Mouse (Mus musculus) embryonic facial prominence, embryonic 11.5 days (tissue): ENCODE measurements at regions not wholly inside any gene's neighbourhood (a gene's known extent, or its start where the extent isn't known, plus 50 kb on each side); places are given as distances from the start of the nearest gene placed in this dataset.

Source experiments
- ATAC-seq: fragments of 200-750 bp; cut with Nextera tagmentation; replicated peaks from 2 replicates; pipeline ENCODE4 v1.8.0; 2017; ENCODE audit warnings: low read depth; ENCODE audit not compliant: insufficient number of reproducible peaks, low FRiP score, low TSS enrichment
- DNase-seq: peaks from one replicate; pipeline ENCODE4 v3.0.0-alpha.2; 2015; ENCODE audit warnings: low spot score
- H3K27ac ChIP-seq: fragments of 300-500 bp; sonication (generic); replicated peaks from 2 replicates; pipeline ENCODE4 v1.5.1; 2014; ENCODE audit warnings: mild to moderate bottlenecking, low read depth, low read length, control low read depth
- H3K27me3 ChIP-seq: fragments of 300-500 bp; sonication (generic); 2 replicates; pipeline ENCODE4 v1.6.1; 2014; ENCODE audit warnings: mild to moderate bottlenecking, low read length, moderate library complexity, mixed read lengths; ENCODE audit not compliant: control insufficient read depth, insufficient read depth
- H3K36me3 ChIP-seq: fragments of 300-500 bp; sonication (generic); replicated peaks from 2 replicates; pipeline ENCODE4 v1.6.1; 2014; ENCODE audit warnings: low read depth, mild to moderate bottlenecking, low read length, moderate library complexity, mixed read lengths; ENCODE audit not compliant: control insufficient read depth, insufficient read depth
- H3K4me1 ChIP-seq: fragments of 300-500 bp; sonication (generic); 2 replicates; pipeline ENCODE4 v1.6.1; 2014; ENCODE audit warnings: low read length, mixed read lengths; ENCODE audit not compliant: control insufficient read depth, insufficient read depth
- H3K4me2 ChIP-seq: fragments of 300-500 bp; sonication (generic); 2 replicates; pipeline ENCODE4 v1.6.1; 2014; ENCODE audit warnings: low read depth, mild to moderate bottlenecking, control low read depth, low read length, moderate library complexity
- H3K4me3 ChIP-seq: fragments of 300-500 bp; sonication (generic); 2 replicates; pipeline ENCODE4 v1.5.1; 2014; ENCODE audit warnings: low read depth, low read length, control low read depth
- H3K9ac ChIP-seq: fragments of 300-500 bp; sonication (generic); replicated peaks from 2 replicates; pipeline ENCODE4 v1.6.1; 2014; ENCODE audit warnings: mild to moderate bottlenecking, control low read depth, low read length
- H3K9me3 ChIP-seq: fragments of 300-500 bp; sonication (generic); replicated peaks from 2 replicates; pipeline ENCODE4 v1.6.1; 2016; ENCODE audit warnings: mild to moderate bottlenecking, low read length, inconsistent platforms, mixed read lengths; ENCODE audit not compliant: control insufficient read depth
- WGBS: fragments of 180-500 bp; shearing (Covaris S2); extraction: QIAGEN DNeasy Blood & Tissue Kit; methylation state at CpG from one replicate; pipeline ENCODE4 v1.1.7; 2014; 5-methylcytosine and 5-hydroxymethylcytosine counted together

GRCm38 (mm10) chr11:63569785-63570479 lies 352.2 kb downstream of the Hs3st3b1 start:
- H3K27me3 ChIP-seq, result no peaks in the 10 kb centered on the region
- no peaks in the 10 kb centered on the region for H3K36me3 ChIP-seq
- H3K4me1 ChIP-seq, result no peaks in the 10 kb centered on the region
- no peak overlapping the region for H3K9ac ChIP-seq
- DNase-seq (peak; percentile 69), ATAC-seq (no peak)
- 20% methylated on average over 15 of the region's 15 CpGs for WGBS
- H3K4me2 ChIP-seq, result no peak overlapping the region
- H3K4me3 ChIP-seq, result no peak overlapping the region
- no peak overlapping the region for H3K27ac ChIP-seq
- H3K9me3 ChIP-seq, result no peaks in the 10 kb centered on the region

- Histone ChIP-seq H3K4me2 (no peak overlapping the region), H3K4me3 (no peak overlapping the region), H3K27ac (no peak overlapping the region), H3K9me3 (no peaks in the 10 kb centered on the region), H3K9ac (no peak overlapping the region), H3K27me3 (no peaks in the 10 kb centered on the region), H3K4me1 (no peaks in the 10 kb centered on the region), H3K36me3 (no peaks in the 10 kb centered on the region)
- WGBS, result 84% methylated on average over 1 of the region's 1 CpGs
- DNase-seq (no peak), ATAC-seq (no peak)
Measured at GRCm38 (mm10) chr11:63570646-63571045, 351.4 kb downstream of the Hs3st3b1 start.

GRCm38 (mm10) chr11:63573271-63573670 lies 348.8 kb downstream of the Hs3st3b1 start:
- no peak for ATAC-seq
- WGBS, result 73% methylated on average over 2 of the region's 2 CpGs
- H3K27me3 ChIP-seq, result no peaks in the 10 kb centered on the region

GRCm38 (mm10) chr11:63583321-63583720 lies 338.8 kb downstream of the Hs3st3b1 start:
- Histone ChIP-seq H3K27me3 (no peaks in the 10 kb centered on the region), H3K36me3 (no peaks in the 10 kb centered on the region), H3K4me3 (no peak overlapping the region), H3K27ac (no peak overlapping the region), H3K9ac (no peak overlapping the region), H3K9me3 (no peaks in the 10 kb centered on the region), H3K4me2 (no peak overlapping the region), H3K4me1 (no peaks in the 10 kb centered on the region)
- WGBS, result 84% methylated on average over 3 of the region's 3 CpGs
- no peak for DNase-seq
- ATAC-seq, result no peak

More at GRCm38 (mm10) chr11:63573271-63573670, 348.8 kb downstream of the Hs3st3b1 start:
- Histone ChIP-seq H3K4me1 (no peaks in the 10 kb centered on the region), H3K9ac (no peak overlapping the region), H3K4me3 (no peak overlapping the region), H3K9me3 (no peaks in the 10 kb centered on the region), H3K27ac (no peak overlapping the region), H3K36me3 (no peaks in the 10 kb centered on the region), H3K4me2 (no peak overlapping the region)
- no peak for DNase-seq

GRCm38 (mm10) chr11:63585216-63585869 lies 336.7 kb downstream of the Hs3st3b1 start:
- Histone ChIP-seq H3K4me3 (no peak overlapping the region), H3K36me3 (no peaks in the 10 kb centered on the region), H3K9ac (no peak overlapping the region), H3K9me3 (no peaks in the 10 kb centered on the region), H3K27me3 (no peaks in the 10 kb centered on the region), H3K27ac (no peak overlapping the region), H3K4me1 (no peaks in the 10 kb centered on the region), H3K4me2 (no peak overlapping the region)
- DNase-seq, result no peak
- ATAC-seq, result no peak
- WGBS, result 86% methylated on average over 8 of the region's 8 CpGs

GRCm38 (mm10) chr11:63620220-63620619 lies 301.9 kb downstream of the Hs3st3b1 start:
- Histone ChIP-seq H3K9me3 (no peaks in the 10 kb centered on the region), H3K27ac (no peak overlapping the region), H3K36me3 (no peaks in the 10 kb centered on the region), H3K4me1 (no peaks in the 10 kb centered on the region), H3K4me3 (no peak overlapping the region), H3K27me3 (no peaks in the 10 kb centered on the region), H3K9ac (no peak overlapping the region), H3K4me2 (no peak overlapping the region)
- DNase-seq, result no peak
- no peak for ATAC-seq
- 83% methylated on average over 4 of the region's 4 CpGs for WGBS

- Histone ChIP-seq H3K9me3 (no peaks in the 10 kb centered on the region), H3K9ac (no peak overlapping the region), H3K4me1 (no peaks in the 10 kb centered on the region; the same call in 1 of the 2 replicates), H3K4me2 (no peak overlapping the region), H3K4me3 (no peak overlapping the region), H3K36me3 (no peaks in the 10 kb centered on the region), H3K27ac (no peak overlapping the region), H3K27me3 (no peaks in the 10 kb centered on the region)
- WGBS, result 75% methylated on average over 11 of the region's 11 CpGs
- no peak for ATAC-seq
- no peak for DNase-seq
Measured at GRCm38 (mm10) chr11:63630336-63630735, 291.8 kb downstream of the Hs3st3b1 start.

- WGBS, result 81% methylated on average over 9 of the region's 9 CpGs
Measured at GRCm38 (mm10) chr11:63657057-63657456, 265.0 kb downstream of the Hs3st3b1 start.

More at GRCm38 (mm10) chr11:63657057-63657456, 265.0 kb downstream of the Hs3st3b1 start:
- H3K27me3 ChIP-seq, result no peaks in the 10 kb centered on the region
- H3K27ac ChIP-seq, result no peak overlapping the region
- H3K36me3 ChIP-seq, result no peaks in the 10 kb centered on the region
- no peak overlapping the region for H3K4me3 ChIP-seq
- no peak overlapping the region for H3K9ac ChIP-seq
- no peaks in the 10 kb centered on the region for H3K9me3 ChIP-seq
- no peak for DNase-seq
- ATAC-seq, result no peak
- H3K4me2 ChIP-seq, result no peak overlapping the region
- no peaks in the 10 kb centered on the region for H3K4me1 ChIP-seq
